Mouse (Mus musculus) ES-E14 (cell line): ENCODE measurements around the gene Astn1.

Experiments used
- CHD2 ChIP-seq: IDR thresholded peaks from 2 replicates; pipeline ENCODE4 v1.6.1; 2014; ENCODE audit warnings: mild to moderate bottlenecking, low read depth, low read length, inconsistent platforms
- HCFC1 ChIP-seq: IDR thresholded peaks from 2 replicates; pipeline ENCODE4 v1.6.1; 2012; ENCODE audit warnings: low read length, inconsistent platforms, borderline replicate concordance; ENCODE audit not compliant: insufficient read depth
- ZC3H11A ChIP-seq: IDR thresholded peaks from 2 replicates; pipeline ENCODE4 v1.6.1; 2012; ENCODE audit warnings: low read depth, mild to moderate bottlenecking, inconsistent platforms, low read length, borderline replicate concordance
- ZNF384 ChIP-seq: IDR thresholded peaks from 2 replicates; pipeline ENCODE4 v1.6.1; 2012; ENCODE audit warnings: low read depth, low read length, inconsistent platforms

DNA sequence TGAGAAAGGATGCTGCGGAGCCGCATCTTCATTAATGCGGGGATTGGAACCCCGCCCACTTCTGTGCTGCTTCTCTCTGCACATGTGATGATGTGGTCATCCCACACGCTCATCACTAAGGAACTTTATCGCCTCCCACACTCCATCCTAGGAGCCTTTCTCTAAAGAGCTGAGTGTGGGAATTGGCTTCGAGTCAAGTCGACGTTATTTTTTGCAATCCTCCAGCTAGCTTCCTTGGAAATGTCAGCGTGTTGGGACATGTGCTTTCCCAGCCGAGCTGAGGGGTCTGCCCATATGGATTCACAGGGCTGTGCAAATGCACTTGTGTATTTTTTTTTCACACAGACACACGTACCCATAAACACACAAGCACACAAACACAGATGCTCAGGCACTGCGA, 151.5 kb downstream of the Astn1 start:
- no peak for TF ChIP-seq CHD2
- TF ChIP-seq HCFC1 = no peak
- TF ChIP-seq ZC3H11A = no peak
- TF ChIP-seq ZNF384 = no peak
